Mouse (Mus musculus) liver, adult 2 months (tissue): Measurements from ENCODE around the gene Slc23a2. TPM values are rescaled to one million over a fixed set of nuclear protein-coding genes. Genes with fewer than 3 reads are reported as not detected.
A peak's percentile ranks its signal among the peaks of the same experiment; 100 is the strongest.

Experiments
- DNase-seq: peaks from one replicate; pipeline ENCODE4 v3.0.0-alpha.2; 2011; ENCODE audit warnings: low read depth, low spot score; ENCODE audit errors: extremely low read depth
- H3K27ac ChIP-seq: fragments of 200-500 bp; replicated peaks from 2 replicates; pipeline ENCODE4 v1.5.1; 2012; ENCODE audit warnings: low read depth, mild to moderate bottlenecking, control low read depth, inconsistent platforms, low read length; ENCODE audit not compliant: insufficient read depth
- H3K27me3 ChIP-seq: fragments of 200-500 bp; 2 replicates; pipeline ENCODE4 v1.6.1; 2012; ENCODE audit warnings: mild to moderate bottlenecking, moderate library complexity, low read length, inconsistent platforms; ENCODE audit not compliant: control insufficient read depth, insufficient read depth
- H3K36me3 ChIP-seq: fragments of 200-500 bp; 2 replicates; pipeline ENCODE4 v1.6.1; 2012; ENCODE audit warnings: low read length, inconsistent platforms; ENCODE audit not compliant: control insufficient read depth, insufficient read depth
- H3K4me1 ChIP-seq: fragments of 200-500 bp; 2 replicates; pipeline ENCODE4 v1.6.1; 2011; ENCODE audit warnings: low read length; ENCODE audit not compliant: control insufficient read depth, insufficient read depth
- H3K4me3 ChIP-seq: fragments of 200-500 bp; 2 replicates; pipeline ENCODE4 v1.5.1; 2011; ENCODE audit warnings: low read depth, mild to moderate bottlenecking, control low read depth, low read length, moderate library complexity; ENCODE audit not compliant: insufficient read depth
- H3K79me2 ChIP-seq: fragments of 200-500 bp; 2 replicates; pipeline ENCODE4 v1.6.1; 2012; ENCODE audit warnings: inconsistent platforms, mild to moderate bottlenecking, low read length, moderate library complexity; ENCODE audit not compliant: control insufficient read depth, insufficient read depth
- H3K9ac ChIP-seq: fragments of 200-500 bp; 2 replicates; pipeline ENCODE4 v1.6.1; 2012; ENCODE audit warnings: low read depth, mild to moderate bottlenecking, control low read depth, inconsistent platforms, low read length
- CTCF ChIP-seq: fragments of 200-500 bp; IDR thresholded peaks from 2 replicates; pipeline ENCODE4 v1.5.1; 2011; ENCODE audit warnings: low read depth, low read length, control low read depth
- POLR2A ChIP-seq: fragments of 200-500 bp; IDR thresholded peaks from 2 replicates; pipeline ENCODE4 v1.6.1; 2011; ENCODE audit warnings: low read length, control low read depth; ENCODE audit not compliant: insufficient read depth; ENCODE audit errors: extremely low read depth
- WGBS: fragments of 180-500 bp; shearing (Covaris S2); methylation state at CpG from one replicate; pipeline ENCODE4 v1.1.7; 2018; 5-methylcytosine and 5-hydroxymethylcytosine counted together
- polyA plus RNA-seq: library from polyadenylated mRNA; depleted of rRNA; stranded (reverse); fragments of >200 nt; gene quantifications from 2 replicates; pipeline ENCODE4 v1.2.3, GENCODE M21; 2012
- total RNA-seq: library from RNA; depleted of rRNA; stranded (reverse); fragments of >200 nt; gene quantifications from 2 replicates; pipeline ENCODE4 v1.2.3, GENCODE M21; 2014

Gene Slc23a2
- total and polyA plus RNA-seq, 2 experiments = 12.7 to 14.8 TPM

- H3K4me1 ChIP-seq = no peaks in the 10 kb centered on the region
- peak overlapping the region; percentile 69 for H3K4me3 ChIP-seq
- no peaks in the 10 kb centered on the region for H3K36me3 ChIP-seq
- no peaks in the 10 kb centered on the region for H3K79me2 ChIP-seq
- H3K27ac ChIP-seq = 0 out of 2 replicates have a peak overlapping the region, but pooled peaks have one; percentile 21
- WGBS = 3% methylated on average over 36 of the region's 36 CpGs
- H3K27me3 ChIP-seq = peaks cover 8% of the 10 kb centered on the region; the same call in 1 of the 2 replicates
- DNase-seq = no peak
- TF ChIP-seq POLR2A (no peak), CTCF (no peak)
- peak overlapping the region; percentile 23 for H3K9ac ChIP-seq
Observed at GRCm38 (mm10) chr2:132028894-132029605, 115.9 kb downstream of the Slc23a2 start.

GRCm38 (mm10) chr2:132028107-132028506, 116.8 kb downstream of the Slc23a2 start:
- Histone ChIP-seq H3K27me3 (peaks cover 8% of the 10 kb centered on the region; the same call in 1 of the 2 replicates), H3K79me2 (no peaks in the 10 kb centered on the region), H3K4me1 (no peaks in the 10 kb centered on the region), H3K4me3 (no peak overlapping the region), H3K36me3 (no peaks in the 10 kb centered on the region), H3K9ac (no peak overlapping the region), H3K27ac (no peak overlapping the region)
- TF ChIP-seq CTCF (no peak), POLR2A (no peak)
- WGBS = 56% methylated on average over 5 of the region's 5 CpGs
- DNase-seq = no peak

GRCm38 (mm10) chr2:132027366-132027765, 117.5 kb downstream of the Slc23a2 start:
- H3K36me3 ChIP-seq = no peaks in the 10 kb centered on the region
- DNase-seq = peak; percentile 25
- peaks cover 8% of the 10 kb centered on the region; the same call in 1 of the 2 replicates for H3K27me3 ChIP-seq
- no peak for TF ChIP-seq POLR2A
- no peak for TF ChIP-seq CTCF
- H3K9ac ChIP-seq = no peak overlapping the region
- no peaks in the 10 kb centered on the region for H3K4me1 ChIP-seq
- H3K79me2 ChIP-seq = no peaks in the 10 kb centered on the region
- H3K27ac ChIP-seq = no peak overlapping the region
- H3K4me3 ChIP-seq = no peak overlapping the region
- 60% methylated on average over 5 of the region's 5 CpGs for WGBS

GRCm38 (mm10) chr2:132024028-132024427, 120.9 kb downstream of the Slc23a2 start:
- Histone ChIP-seq H3K9ac (no peak overlapping the region), H3K79me2 (no peaks in the 10 kb centered on the region), H3K27me3 (peaks cover 3% of the 10 kb centered on the region; the same call in 1 of the 2 replicates), H3K36me3 (no peaks in the 10 kb centered on the region), H3K4me3 (no peak overlapping the region), H3K27ac (no peak overlapping the region), H3K4me1 (no peaks in the 10 kb centered on the region)
- DNase-seq = no peak
- TF ChIP-seq CTCF (no peak), POLR2A (no peak)
- WGBS = 83% methylated on average over 4 of the region's 4 CpGs

GRCm38 (mm10) chr2:132022621-132023020, 122.3 kb downstream of the Slc23a2 start:
- 73% methylated on average over 8 of the region's 8 CpGs for WGBS
- no peak overlapping the region for H3K9ac ChIP-seq
- H3K27me3 ChIP-seq = peaks cover 3% of the 10 kb centered on the region; the same call in 1 of the 2 replicates
- H3K79me2 ChIP-seq = no peaks in the 10 kb centered on the region
- no peaks in the 10 kb centered on the region for H3K36me3 ChIP-seq
- H3K27ac ChIP-seq = no peak overlapping the region
- no peaks in the 10 kb centered on the region for H3K4me1 ChIP-seq
- TF ChIP-seq CTCF (no peak), POLR2A (no peak)
- DNase-seq = peak; percentile 8
- no peak overlapping the region for H3K4me3 ChIP-seq

GRCm38 (mm10) chr2:132021616-132022015, 123.3 kb downstream of the Slc23a2 start:
- no peaks in the 10 kb centered on the region for H3K79me2 ChIP-seq
- H3K9ac ChIP-seq = no peak overlapping the region
- no peaks in the 10 kb centered on the region for H3K36me3 ChIP-seq
- no peak for TF ChIP-seq CTCF
- no peak for TF ChIP-seq POLR2A
- WGBS = 87% methylated on average over 4 of the region's 4 CpGs
- H3K4me3 ChIP-seq = no peak overlapping the region
- H3K27ac ChIP-seq = no peak overlapping the region
- DNase-seq = no peak
- H3K4me1 ChIP-seq = no peaks in the 10 kb centered on the region
- peaks cover under 1% of the 10 kb centered on the region; the same call in 1 of the 2 replicates for H3K27me3 ChIP-seq
